Mouse (Mus musculus) ovary, postnatal 14 days (tissue): ENCODE measurements around the gene Atxn7l1.

ENCODE experiments used
- DNase-seq: peaks from one replicate; pipeline ENCODE4 v3.0.0; 2022; ENCODE audit warnings: low spot score

Gene Atxn7l1

DNA sequence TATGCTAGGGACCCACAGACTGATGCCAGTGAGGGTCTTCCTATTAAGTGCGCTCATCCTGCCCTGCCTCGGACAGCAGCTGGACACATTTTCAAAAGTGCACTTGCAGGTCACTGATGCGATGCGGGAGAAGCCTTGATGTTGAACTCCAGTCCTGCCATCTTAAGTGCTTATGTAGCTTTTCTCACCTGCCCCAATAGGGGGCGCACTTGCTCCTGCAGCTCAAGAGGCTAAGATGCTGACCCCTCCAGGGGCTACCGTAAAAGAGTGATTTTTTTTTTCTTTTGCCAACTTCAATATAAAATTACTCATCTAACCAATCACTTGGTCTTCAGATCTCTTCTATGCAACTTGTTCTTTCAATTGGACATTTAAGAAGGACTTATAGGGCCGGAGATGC, 175.1 kb downstream of the Atxn7l1 start:
- DNase-seq, result no peak

- no peak for DNase-seq
These were observed 176.3 kb downstream of the Atxn7l1 start for GRCm38 (mm10) chr12:33323821-33324220.

- DNase-seq, result no peak
These were observed 177.9 kb downstream of the Atxn7l1 start for GRCm38 (mm10) chr12:33325424-33325823.

DNA sequence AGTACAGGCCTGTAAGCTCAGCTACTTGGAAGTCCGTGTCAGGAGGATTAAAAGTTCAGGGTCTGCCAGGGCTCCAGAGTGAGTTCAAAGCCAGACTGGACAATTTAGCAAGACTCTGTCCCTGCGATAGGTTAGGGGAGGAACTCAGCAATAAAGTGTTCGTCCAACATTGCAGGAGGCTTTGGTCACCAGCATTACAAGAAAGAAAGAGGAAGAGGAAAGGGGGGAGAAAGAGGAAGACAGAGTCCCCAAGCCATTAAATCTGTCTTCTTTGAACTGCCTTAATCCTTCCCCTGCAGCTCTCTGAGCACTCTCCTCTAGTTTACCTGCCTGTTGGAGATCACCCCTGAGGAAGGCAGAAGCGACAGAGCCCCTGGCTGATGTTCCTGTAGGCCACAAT, 184.6 kb downstream of the Atxn7l1 start:
- DNase-seq, result no peak

DNA sequence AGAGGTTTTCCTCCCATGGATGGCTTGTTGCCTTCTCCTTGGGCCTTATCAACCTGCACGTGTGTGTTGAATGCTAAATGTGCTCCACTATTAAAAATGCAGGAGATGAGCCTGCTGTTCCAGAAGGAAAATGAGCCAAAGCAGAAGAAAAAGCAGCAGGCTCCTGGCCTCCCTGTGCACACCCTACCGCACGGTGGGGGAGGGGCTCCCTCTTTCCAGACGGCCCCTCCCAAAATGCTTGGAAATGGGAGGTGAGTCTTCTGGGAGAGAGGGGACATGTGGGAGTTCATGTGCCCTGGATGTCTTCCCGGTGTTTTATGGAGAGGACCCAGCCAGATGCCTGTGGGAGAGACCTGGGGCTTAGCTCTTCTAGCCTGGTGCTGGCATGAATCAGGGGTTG, 185.3 kb downstream of the Atxn7l1 start:
- DNase-seq, result no peak

DNA sequence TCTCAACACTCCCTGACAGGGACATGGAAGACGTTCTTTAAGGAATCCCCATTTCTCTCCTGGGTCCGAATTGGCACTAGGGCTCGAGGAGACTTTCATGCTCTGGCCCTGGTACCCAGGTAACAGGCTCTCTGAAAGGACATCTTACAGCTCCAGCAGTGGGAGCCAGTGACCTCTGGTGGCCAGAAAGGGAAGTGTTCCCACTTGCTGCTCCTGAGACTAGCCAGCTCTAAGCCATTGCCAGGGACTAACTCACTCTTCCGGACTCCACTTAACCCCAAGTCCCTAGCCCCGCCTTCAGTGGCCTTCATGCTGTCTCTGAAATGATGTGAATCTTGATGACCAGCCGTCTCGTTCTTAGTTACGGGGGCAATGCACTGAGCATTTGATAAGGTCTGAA, 186.4 kb downstream of the Atxn7l1 start:
- DNase-seq, result peak; percentile 86

- DNase-seq, result no peak
These were observed 187.0 kb downstream of the Atxn7l1 start for GRCm38 (mm10) chr12:33334511-33334910.

DNA sequence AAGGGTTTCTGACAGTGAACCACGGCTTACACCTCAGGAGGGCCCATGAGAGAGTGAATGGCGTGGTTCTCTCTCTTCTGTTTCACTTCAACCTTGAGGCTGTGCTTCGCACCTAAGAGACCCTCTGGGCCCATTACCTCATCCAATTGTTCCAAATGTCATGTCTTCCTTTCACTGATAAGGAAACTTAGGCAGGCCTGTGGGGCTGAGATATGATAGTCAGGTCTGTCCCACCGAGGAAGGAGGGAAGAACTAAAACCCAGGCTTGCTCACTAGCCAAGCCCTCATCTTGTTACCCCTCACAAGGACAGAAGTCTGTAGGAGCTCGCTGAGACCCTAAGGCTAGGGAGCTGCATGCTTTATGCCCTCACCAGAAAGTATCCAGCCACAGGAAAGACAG, 187.5 kb downstream of the Atxn7l1 start:
- DNase-seq, result no peak

DNA sequence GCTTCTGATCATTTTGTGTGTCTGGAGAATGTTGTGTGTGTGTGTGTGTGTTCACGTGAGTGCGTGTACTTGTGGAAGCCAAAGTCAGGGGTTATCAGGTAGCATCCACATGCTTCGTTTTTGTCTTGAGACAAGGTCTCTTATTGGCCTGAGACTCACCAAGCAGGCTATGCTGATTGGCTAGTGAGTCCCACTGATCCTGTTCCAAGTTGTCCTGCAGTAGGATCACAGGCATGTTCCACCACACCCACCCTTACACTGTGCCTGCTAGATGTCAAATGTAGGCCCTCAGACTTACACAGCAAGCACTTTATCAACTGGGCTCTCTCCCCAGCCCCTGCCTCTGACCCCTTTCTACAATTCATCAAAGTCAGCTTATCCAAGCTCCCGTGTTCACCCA, 187.9 kb downstream of the Atxn7l1 start:
- no peak for DNase-seq

DNA sequence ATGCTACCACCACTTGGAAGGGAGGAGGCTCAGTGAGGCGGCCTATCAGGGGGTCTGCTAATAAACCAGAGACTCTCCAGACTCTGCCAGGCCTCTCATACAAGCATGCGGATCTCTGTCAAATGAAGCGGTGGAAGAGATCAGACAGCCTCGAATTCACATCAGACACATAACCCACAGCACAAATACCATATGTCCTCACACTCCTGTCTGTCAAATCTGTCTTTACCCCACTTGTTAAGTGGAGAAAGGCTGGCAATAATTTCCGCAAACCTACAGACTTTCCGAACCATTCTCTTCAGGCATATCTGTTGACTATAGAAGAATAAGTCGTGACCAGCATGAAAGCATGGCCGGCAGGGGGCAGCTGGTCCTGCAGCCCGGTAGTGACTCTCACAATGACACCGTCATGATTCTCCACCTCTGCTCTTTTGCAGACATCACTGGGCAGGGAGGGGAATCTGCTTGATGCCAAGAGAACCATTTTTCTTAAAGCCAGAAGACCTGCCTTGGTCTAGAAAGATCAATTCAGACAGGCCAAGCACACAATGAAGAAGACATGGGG, 189.2 kb downstream of the Atxn7l1 start:
- DNase-seq, result no peak

DNA sequence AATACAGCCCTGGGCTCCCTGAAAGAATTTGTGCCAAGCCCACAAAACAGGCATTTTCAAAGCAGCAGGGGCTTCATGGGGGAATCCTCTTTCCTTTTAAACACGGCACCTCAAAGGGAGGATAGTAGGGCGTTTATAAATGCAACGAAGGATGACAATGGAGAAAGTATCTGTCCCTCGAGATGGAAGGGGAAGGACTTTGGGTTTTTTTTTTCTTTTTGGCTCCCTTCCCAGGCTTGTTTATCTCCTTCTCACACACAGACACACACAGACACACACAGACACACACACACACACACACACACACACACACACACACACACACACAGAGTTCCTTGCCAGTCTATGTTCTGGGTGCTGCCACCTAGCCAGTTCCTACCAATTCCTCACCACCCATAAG, 189.8 kb downstream of the Atxn7l1 start:
- no peak for DNase-seq

GRCm38 (mm10) chr12:33338170-33338569, 190.7 kb downstream of the Atxn7l1 start:
- no peak for DNase-seq

- no peak for DNase-seq
These were observed 192.3 kb downstream of the Atxn7l1 start for GRCm38 (mm10) chr12:33339822-33340221.

- no peak for DNase-seq
These were observed 193.2 kb downstream of the Atxn7l1 start for GRCm38 (mm10) chr12:33340698-33341097.

- no peak for DNase-seq
These were observed 193.9 kb downstream of the Atxn7l1 start for GRCm38 (mm10) chr12:33341351-33341892.

GRCm38 (mm10) chr12:33344970-33345772, 197.7 kb downstream of the Atxn7l1 start:
- DNase-seq, result no peak

DNA sequence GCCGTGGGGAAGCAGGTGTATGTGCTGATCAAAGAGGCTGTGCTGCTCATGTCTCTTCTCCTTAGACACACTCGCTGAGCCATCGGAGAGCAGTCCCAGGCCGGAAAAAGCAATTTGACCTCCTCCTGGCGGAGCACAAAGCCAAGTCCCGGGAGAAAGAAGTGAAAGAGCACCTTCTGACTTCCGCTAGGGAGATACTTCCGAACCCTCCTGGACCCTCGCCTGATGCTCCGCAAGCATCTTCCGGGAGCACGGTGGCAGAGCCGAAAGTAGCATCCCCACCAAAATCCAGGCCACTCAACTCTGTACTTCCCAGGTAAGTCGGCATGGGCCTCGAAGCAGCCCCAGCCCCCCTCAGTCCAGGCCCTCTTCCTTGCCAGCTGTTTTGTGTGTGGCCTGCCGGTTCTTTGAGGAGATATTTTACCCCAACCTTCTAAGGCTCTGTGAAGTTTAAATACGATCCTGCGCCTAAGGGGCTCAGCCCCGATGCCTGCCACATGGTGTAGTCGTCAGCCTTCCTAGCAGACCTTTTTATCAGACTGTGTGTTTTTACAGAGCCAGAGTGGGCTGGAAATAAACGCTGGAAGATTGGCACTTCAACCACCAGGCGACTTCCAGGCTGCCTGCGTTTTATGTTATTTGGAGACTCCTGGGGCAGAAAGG, 198.4 kb downstream of the Atxn7l1 start:
- DNase-seq, result no peak

- DNase-seq, result no peak
These were observed 205.2 kb downstream of the Atxn7l1 start for GRCm38 (mm10) chr12:33352671-33353070.

DNA sequence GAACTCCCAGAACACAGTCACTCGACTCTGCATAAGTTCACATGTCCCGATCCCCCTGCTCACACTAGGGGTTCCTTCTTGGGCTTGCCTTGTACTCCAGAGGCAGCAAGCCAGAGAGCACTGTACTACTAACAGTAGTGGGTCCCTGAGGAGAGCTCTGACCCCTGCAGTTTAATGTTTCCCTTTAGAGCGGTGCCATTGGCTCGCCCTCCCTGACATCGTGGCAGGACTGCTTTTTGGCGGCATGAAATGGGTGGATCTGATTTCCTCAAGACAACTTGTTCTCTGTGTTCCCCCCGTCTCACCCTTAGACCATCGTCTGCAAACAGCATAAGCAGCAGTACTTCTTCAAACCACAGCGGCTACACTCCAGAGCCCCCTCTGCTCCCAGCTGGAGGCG, 210.9 kb downstream of the Atxn7l1 start:
- no peak for DNase-seq

GRCm38 (mm10) chr12:33359209-33359608, 211.7 kb downstream of the Atxn7l1 start:
- no peak for DNase-seq

DNA sequence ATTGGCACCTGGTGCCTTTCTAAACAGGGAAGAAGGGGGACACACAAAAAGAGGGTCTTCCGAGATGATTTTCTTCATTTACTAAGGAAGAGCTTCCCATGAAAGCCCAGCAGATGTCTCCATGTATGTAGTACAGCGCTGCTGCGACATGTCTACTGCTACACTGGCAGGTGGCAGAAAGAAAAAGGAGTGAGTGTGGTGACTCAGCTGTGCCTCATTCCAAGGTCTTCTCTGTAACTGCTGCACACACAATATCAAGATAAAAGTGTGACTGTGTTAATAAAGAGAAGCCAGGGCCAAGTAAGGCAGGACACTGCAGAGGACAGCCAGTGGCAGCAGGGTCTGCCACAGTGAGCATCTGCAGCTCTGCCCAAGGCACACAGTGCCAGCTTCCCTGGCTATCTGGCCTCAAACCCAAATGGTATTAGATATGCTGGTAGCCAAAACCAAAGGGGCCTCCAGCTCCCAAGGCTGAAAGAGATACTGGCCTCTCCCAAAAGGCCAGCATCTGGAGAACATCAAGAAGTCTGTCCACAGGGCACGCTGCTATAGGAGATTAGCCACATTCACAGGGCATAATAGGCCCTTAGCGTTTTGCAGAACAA, 212.5 kb downstream of the Atxn7l1 start:
- no peak for DNase-seq

DNA sequence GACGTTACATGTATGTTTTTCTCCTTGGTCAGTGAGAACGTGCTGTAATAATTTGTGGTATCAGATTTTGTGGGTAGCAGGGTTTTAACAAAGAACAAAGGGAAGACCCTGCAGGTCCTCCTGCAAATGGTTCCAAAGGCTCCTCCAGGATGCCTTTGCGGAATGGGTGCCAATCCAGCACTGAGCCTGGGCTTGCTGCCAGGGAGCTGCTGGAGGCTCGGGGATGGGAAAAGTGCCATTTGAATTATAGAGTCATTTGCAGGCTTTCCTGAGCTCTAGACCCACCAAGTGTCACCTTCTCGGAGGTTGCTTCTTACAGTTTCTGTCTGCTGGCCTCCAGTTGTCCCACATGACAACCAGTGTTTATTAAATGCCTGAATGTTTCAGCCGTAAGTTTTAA, 213.2 kb downstream of the Atxn7l1 start:
- DNase-seq, result peak; percentile 26

DNA sequence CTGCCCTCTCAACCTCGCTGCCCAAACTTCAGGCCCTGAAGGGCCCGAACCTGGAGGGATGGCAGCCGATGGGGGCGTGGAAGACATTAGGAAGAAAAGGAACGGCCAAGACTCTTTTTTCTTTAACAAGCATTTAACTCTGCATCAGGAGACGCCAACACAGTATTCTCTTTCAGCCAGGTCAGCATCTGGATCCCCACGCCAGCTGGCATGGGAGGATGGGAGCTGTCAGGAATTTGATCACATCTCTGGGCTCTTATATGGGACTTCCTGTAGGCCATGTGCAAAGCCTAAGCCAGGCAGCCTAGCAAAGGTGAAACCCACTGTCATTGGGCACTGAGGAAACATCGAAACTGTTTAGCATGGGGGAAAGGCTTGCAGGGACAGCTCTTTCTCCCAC, 217.0 kb downstream of the Atxn7l1 start:
- DNase-seq, result no peak
